Mouse (Mus musculus) spleen, postnatal 36 days (tissue): Measurements from ENCODE around the gene Nfix.

Experiments used
- DNase-seq, 2 experiments: peaks; one replicate each; pipeline ENCODE4 v3.0.0; 2022; ENCODE audit warnings: low spot score in 2 of 2, mixed read lengths in 1 of 2

The Nfix gene

DNA sequence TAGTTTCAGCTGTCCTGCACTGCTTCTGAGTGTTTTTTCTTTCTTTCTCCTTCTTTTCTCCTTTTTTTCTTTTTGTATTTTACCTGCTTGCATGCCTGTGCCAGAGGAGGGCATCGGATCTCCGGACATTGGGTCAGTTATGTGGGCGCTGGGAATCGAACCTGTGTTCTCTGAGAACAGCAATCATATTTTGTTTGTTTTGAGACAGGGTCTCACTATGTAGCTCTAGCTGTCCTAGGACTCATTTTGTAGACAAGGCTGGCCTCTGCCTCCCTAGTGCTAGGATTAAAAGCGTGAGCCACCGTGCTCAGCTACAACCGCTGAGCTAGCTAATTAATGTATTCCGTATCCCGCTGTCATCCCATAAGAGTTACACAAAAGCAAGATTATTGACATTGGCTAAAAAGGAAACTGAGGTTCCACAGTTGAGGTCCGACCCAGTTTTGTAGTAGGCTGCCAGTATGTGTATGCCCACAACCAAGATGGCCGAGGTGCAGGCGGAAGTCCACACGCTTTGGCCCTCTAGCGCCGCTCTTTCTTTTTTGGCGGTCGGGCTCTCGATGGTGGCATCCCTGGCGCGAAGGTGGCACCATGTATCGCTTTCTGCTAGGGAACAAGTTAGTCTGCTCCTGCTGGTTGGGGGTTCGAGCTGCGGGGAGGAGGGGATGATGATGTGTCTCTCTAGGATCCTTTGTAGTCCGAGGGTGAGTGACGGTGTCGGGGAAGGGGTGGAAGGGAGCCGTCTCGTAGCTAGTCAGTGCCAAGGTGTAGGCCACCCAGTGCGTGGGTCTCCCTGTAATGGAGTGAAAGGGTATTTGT, 135.4 kb downstream of the Nfix start:
- peak; percentile 82 to 88 for DNase-seq

DNA sequence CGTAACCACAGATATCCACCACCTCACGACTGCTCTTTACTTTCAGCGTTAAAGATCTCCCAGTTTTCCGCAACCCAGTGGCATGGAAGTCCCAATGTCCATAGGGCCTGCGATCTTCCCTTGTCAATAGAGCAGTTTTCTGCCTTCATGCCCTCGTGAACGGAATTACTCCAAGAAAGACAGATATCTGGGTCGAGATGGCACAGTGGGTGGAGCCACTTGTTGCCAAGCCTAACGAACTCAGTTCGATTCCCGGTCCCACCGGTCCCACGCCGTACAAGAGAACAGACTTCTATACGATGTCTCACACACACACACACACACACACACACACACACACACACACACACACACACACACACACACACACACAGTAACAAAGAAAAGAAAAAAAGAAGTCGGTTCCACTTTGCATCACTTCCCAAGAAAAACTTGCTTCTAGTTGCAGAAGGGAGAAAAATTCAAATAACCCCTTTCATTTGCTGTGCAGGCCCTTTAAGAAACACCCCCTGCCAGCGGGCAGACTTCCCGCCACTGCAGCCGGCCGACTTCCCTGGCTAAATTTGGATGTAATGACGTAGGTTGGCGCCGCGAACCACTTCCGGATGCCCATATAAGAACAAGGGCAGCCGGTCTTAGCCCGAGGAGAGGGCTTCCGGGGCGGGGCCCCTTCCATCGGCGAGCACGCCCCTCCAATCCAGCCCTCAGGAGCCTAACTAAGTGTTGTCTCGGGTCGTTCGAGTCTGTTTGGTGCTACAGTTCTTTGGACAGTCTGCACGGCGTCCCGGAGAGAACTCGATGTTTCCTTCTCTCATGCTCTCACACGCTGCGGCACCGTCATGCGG, 136.4 kb downstream of the Nfix start:
- DNase-seq, result peak; percentile 96 to 97

DNA sequence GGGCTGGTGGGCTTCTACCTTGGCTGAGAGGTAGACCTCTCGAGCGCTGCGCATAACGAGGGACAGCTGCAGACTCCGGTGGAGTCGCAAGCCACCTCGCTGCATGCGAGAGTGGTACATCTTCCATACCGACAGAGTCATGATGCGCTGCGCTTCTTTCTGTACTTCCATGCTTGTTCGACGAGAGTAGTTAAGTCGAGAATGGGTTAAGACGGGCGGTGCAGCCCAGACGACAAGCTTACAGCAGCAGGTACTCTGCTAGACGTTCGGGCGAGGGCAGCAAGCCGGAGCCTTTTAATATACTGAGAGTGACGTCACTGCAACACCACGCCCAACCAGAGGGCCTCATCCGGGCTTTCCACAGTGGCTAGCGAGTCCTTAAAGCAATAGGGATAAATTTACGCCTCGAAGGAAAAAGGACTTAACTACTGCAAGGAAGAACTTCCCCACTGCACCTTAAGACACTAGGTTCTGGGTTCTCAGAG, 137.5 kb downstream of the Nfix start, which contains the start of gene Ier2:
Ier2 (minus strand) TSS at position 272 of the 485 bp plus-strand sequence.
- peak; percentile 93 to 95 for DNase-seq

DNA sequence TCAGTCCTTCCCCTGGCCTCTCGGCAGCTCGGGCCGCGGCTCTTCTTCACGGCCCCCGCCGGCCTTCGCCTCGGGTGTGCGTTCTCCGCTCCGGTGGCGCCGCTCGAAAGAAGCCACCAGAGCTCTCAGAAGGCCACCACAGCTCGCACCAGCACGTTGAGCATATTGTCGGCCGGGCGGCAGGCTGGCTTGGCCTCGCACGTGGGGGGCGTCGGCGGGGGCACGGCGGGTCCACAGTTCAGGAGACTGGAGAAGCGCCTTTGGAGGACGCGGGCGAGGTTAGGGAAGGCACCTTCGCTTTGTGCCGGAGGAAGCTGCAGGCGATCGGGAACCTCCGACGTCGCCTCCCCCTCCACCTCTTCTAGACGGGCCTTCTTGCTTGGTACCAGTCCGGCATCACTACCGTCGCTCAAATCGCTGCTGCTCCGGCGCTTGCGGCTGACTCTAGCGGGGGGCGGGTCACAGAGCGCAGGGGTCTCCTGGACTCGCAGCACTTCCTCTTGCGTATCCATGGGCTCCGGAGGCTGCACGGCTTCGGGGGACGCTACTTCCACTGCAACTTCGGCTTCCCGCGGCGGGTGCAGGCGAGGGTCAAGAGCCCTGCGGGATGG, 138.1 kb downstream of the Nfix start:
- peak; percentile 52 to 57 for DNase-seq

DNA sequence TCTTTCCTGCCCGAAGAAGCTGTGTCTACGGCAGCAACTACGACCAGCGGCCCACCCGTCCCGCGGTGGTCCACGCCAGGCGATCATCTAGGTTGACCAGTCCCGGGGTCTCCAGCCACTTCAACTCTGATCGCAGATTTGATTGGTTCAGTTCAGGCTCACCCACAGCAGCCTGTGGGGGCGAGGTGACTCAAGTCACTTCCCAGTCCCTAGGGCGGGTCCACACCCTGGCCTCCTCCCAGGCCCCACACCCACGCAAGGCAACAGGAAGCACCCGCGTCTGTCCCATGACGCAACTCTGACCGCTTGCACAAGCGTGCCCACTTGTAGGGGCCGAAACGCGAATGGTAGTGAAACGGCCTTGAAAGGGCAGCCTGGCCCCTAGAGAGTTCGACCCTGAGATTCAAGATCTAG, 138.7 kb downstream of the Nfix start:
- DNase-seq, result peak; percentile 95

DNA sequence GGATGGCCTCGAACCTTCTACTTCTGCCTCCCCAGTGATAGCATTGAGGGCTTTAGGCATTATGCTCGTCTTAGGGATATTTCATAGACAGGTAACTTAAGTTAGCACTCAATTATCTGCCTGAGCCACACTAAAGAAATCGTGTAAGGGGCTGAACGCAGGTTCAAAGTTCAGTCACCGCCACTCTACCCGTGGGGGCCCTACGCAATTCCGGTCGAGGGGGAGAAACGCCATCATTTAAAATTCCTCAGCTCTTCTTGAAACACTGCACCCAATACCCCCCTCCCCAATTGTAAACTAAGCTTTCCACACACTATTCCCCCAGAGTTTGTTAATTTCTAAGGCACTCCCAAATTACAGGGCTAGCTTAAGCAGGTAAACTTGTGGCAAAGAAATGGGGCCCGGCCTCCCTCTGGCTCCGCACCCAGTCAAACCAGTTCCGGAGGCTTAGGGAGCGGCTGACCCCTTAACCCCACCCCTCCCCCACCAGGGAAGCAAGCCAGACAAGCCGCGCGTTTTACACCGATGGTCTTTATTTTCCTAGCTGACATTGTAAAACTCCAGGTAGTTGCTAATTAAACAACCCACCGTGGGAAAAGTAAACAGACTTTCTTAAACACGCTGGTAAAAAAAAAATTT, 139.2 kb downstream of the Nfix start:
- peak in 1 of 2 experiments; percentile 45 for DNase-seq

DNA sequence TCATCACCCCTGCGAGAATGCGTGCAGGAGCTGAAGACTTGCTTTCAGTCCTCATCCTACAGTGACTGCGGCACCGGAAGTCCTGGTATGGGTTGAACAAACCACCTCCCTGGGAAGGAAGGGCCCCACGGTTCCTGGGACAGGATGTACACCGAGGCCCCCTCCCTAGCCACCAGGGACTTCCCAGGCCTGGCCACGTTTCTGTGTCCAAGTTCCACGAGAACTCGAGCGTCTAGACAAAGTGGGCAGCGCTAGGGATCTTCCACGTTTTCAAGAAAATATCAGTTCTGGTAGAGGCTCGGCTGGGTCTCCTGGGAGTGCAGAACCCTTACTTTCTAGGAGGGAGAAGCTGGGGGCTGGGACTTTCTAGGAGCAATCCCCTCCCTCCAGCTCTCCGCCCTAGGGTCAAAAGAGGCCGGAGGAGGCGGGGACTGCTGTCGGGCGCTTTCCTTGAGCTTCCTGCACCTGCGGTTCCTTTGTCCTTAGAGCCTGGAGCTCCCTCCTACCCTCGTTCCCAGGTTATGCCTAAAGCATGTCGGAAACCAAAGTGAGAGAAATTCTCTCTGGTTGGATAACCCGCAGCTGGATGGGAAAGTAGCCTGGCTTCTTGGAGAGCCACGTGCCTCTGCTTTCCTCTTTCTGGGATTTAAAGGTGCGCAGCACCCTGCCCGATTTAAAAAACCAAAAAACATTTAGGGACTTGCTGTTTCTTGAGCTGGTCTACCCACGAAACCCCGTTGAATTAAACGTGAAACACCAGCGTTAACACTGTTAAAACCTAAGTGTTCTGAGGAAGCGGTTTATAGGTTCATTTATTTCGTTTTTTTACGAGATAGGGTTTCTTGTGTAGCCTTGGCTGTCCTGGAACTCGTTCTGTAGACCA, 140.0 kb downstream of the Nfix start:
- peak; percentile 71 to 73 for DNase-seq

DNA sequence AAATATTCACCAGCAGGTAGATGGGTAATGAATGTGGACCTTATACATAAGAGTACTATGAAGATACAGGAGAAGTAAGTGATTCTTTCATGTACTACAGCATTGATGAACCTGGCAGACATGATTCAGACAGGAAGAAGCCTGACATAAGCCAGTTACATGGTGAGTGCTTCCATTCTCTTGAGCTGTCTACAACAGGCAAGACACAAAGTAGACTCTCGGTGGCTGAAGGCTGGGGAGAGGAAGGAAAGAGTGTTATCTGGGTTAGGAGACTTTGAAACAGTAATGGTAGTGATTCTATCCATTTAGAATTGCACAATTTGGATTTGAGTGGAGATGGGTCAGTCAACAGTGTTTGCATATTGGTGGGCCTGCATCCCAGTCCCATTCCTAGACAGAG, 141.2 kb downstream of the Nfix start:
- DNase-seq, result no peak

DNA sequence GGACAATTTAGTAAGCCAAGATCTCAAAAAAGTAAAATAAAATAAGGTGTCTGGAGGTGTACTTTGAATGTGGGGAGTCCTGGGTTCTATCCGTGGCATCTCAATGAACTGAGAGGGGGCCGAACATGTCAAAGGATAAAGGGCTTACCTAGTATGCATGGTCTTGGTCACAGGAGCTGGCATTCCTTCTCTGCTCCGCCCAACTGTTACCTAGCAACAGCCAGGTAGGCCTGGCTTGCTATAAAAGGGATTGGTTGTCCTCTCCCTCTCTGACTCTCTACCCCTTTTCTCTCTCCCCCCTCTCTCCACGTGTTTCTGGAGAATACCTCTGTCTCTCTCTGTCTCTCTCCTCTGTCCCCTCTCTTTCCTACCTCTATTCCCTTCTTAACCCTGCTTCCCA, 142.5 kb downstream of the Nfix start:
- DNase-seq, result no peak

DNA sequence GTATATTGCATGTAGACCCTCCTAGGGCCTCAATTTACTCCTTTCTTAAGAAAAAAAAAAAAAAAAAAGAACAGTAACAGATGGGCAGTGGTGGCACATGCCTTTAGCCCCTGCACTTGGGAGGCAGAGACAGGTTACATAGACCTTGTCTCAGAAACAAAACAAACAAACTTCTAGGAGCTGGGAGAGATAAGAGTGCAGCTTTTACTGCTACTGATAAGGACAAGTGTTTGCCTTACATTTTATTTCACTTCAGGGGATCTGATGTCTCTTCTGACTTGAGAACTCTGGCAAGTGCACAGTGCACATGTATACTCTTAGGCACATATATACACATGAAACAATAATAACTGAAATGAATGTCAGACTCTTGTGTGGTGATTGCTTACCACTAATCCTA, 142.9 kb downstream of the Nfix start:
- DNase-seq, result no peak

DNA sequence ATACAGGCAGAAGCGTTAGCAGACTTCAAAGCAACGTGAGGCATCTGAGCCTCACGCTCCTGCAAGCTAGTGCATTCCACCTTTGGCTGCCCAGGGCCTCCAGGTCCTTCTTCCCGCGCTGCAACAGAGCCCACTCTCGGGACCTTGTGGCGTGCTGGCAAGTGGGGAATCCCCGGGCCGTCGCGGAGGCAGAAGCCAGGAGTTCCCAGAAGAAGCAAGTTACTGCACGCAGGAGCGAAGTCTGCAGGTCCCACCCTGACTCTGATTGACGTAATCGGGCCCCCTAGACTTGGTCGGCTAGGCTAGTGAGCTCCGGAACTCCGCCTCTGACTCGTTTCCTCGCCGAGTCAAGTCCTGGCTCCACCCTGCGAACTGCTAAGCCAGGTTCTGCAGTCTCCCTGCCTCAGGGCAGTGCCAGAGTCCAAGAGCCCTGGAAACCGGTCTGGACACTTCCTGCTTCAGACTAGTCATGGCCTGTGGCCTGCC, 143.5 kb downstream of the Nfix start:
- peak; percentile 82 to 87 for DNase-seq

DNA sequence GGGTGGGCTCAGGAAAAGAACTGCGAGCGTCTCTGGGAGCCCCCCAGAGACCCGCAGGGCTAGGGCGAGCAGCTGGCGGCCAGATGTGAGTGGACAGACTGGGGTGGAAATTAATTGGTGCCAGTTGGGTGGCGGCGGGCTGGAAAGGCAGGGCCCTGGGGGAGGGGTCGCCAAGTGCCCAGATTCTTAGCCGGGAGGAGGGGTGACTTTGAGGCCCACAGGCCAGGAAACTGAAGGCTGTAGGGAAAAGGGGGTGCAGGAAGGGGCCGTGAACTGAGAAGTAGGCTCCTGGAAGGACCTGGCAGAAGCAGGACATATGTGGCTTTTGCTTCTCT, 144.0 kb downstream of the Nfix start:
- no peak for DNase-seq

DNA sequence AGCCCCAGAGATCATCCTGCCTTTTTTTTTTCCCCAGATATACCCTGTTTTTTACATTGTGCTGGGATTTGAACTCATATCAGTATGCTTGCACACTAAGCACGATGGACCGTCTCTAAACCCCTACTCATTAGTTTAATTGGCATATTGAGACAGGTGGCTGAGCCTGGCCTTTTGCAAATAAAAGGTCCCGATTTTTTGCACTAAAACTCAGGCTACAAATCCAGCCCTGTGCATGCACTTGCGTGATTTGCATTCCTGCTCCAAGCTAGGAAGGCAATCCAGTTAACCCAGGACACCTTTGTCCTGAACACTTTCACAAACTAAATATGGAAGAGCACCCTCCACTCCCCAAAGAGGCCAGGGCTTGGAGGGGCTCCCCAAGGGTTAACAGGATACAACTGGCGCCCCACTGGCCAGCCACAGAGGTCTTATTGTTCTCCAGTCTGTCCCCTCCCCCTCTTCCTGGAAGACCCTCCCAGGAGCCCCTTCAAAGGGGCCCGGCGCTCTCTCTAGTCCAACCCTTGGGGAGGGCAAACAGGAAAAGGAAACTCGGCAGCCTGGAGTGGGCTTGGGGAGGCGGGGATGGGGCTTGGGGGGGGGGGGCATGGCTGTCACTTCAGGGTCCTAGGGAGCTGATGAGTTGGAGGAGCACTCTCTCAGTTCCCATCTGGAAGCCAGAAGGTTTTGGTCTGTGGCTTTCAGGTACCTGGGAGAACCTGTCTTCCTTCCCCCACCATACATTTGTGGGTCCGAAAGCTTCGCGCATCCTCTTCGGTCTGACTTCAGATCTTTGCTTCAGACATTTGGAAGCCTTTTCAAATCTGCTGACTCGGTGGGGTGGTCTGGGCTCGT, 144.6 kb downstream of the Nfix start:
- no peak for DNase-seq

DNA sequence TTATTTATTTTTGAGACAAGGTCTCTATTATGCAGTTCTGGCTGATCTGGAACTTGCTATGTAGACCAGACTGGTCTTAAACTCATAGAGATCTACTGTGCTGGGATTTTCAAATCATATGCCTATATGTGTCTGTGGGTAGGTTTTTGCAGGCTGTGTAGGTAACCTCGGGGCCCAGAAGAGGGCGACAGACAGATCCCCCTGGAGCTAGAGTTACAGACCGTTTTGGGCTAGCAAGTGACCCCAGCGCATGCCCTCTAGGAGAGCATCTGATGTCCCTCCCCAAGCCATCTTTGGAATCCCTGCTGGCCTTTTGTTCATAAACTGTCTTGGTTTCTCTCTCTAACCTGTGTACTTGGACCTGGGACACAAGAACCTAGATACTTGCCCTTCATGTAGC, 145.5 kb downstream of the Nfix start:
- no peak for DNase-seq

DNA sequence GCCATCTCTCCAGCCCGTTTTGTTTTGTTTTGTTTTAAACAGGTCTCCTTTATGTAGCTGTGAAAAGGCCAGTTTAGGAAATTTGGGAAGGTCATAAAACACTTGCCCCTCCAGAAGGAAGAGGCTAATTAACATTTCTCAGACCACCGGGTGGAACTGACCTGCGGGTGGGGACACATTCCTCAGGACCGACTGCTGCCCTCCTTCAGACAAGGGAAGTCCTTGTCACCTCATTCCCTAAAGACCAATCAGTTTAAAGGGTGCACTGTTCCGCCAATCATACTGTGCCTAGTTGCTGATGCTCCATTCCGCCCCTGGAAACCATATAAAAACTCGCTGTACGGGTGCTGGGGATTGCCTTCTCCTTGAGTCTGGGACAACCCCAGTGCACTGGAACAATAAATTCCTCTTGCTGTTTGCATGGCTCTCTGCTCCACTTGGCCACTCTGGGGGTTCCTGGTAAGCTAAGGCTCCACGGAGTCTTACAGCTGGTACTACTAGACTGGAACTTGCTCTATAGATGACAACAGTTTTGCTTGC, 147.0 kb downstream of the Nfix start:
- DNase-seq, result no peak

DNA sequence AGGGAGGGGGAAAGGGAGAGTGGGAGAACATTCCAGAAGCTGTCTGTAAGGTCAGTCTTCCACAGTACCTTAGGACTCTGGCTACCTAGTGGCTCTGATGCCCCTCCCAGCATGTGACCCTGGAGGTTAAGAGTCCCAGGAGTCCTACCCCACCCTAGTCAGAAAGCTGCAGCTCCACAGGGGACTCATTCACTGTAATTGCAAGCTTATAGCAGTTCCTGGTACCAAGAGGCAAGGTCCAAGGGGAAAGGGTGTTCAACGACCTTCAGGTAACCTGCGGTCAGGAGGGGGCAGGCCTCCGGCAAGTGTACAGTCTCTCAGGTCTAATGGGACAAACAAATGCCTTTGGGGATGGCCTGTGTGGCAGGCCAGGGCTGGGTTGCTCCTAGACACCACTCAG, 149.9 kb downstream of the Nfix start:
- no peak for DNase-seq
